Mouse (Mus musculus) myocyte (in vitro differentiated cells): Measurements from ENCODE around the gene Zfp787.

Experiments
- CEBPB ChIP-seq: IDR thresholded peaks from 2 replicates; pipeline ENCODE4 v1.6.1; 2011; ENCODE audit warnings: mild to moderate bottlenecking, moderate library complexity; ENCODE audit not compliant: poor library complexity, insufficient read depth, severe bottlenecking
- E2F4 ChIP-seq: IDR thresholded peaks from one replicate; pipeline ENCODE4 v1.6.1; 2011; ENCODE audit warnings: mild to moderate bottlenecking, control low read depth, moderate library complexity; ENCODE audit not compliant: insufficient read depth
- MAX ChIP-seq: IDR thresholded peaks from one replicate; pipeline ENCODE4 v1.6.1; 2011; ENCODE audit warnings: low read depth, mild to moderate bottlenecking, control low read depth
- POLR2A ChIP-seq: IDR thresholded peaks from one replicate; pipeline ENCODE4 v1.6.1; 2011; ENCODE audit warnings: low read depth, mild to moderate bottlenecking, control low read depth, moderate library complexity; ENCODE audit not compliant: insufficient read length
- TCF12 ChIP-seq: IDR thresholded peaks from one replicate; pipeline ENCODE4 v1.6.1; 2011; ENCODE audit warnings: mild to moderate bottlenecking, control low read depth; ENCODE audit not compliant: poor library complexity, insufficient read depth, severe bottlenecking
- TCF3 ChIP-seq: IDR thresholded peaks from one replicate; pipeline ENCODE4 v1.6.1; 2011; ENCODE audit warnings: low read depth, control low read depth; ENCODE audit not compliant: insufficient read length

DNA sequence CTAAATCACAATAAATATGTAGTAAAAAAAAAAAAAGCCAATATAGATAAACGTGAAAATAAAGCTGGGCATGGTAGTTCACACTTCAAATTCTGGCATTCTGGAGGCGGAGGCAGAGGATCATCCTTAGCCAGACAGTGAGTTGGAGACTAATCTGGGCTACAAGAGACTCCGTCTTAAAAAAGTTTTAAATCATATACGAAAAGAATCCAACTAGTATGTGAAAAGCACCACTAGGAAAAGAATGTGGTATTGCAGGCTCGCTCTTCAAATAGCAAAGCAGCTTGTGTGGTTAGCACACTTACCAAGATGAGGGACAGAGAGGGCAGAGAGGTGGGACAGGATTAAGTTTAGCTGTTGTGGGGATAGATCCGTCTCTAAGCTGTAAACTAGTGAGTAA, 15.1 kb upstream of the Zfp787 start:
- TF ChIP-seq POLR2A (no peak), E2F4 (no peak), MAX (no peak), TCF12 (no peak), TCF3 (no peak), CEBPB (no peak)
